Mouse (Mus musculus): ENCODE data around the gene Acmsd.

DNA sequence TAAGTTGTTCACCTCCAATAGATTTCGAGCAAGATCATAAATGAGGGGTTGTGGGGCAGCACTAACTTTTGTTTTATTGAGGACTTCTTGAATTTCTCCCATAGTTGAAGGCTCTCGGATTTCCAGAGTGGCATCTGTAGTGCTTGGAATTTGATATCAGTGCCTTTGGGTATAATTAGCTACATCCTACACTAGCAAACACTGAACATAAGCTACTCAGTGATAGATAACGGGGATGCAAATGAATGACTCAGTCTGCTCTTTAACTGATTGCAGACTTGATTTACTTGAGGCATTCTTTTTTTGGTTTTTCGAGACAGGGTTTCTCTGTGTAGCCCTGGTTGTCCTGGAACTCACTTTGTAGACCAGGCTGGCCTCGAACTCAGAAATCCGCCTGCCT, 59.7 kb downstream of the Acmsd start:
- no peak for TF ChIP-seq CTCF (IDR thresholded peaks at IDR 0.05; ENCODE audit: low read depth)
- no peak for TF ChIP-seq EP300 (IDR thresholded peaks at IDR 0.05; ENCODE audit: low read depth)
